ENCODE assay signal across 17 mouse cellular contexts in the genomic region with DNA sequence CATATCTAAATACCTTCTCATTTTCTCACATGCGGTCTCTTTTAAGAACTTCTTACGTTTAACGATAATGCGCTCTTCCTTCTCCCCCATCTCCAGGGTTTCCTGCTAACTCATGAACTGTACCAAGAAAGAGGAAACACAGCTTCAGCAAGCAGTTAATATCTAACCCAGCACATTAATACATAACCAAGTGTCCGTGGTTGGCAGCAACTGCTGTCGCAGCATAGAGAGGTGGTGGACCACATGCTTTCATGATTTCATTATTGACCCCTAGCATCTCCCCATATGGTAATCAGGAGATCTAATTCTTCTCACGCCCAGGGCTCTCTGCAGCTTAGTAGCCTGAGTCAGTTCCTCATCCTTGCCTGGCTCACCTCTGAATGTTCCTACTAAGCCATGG. TPM values are rescaled to one million over a fixed set of nuclear protein-coding genes. Genes with fewer than 3 reads are reported as not detected.
DNase-seq lines count a peak whose midpoint lies in the region; ATAC-seq lines count a peak whose summit lies in the region.
"Had no signal": no experiment of that assay in that cellular context is flagged by ENCODE, and none has a peak within 500 bp of the region (broad histone marks: within the 10 kb centered on the region; RNA-seq: fewer than 3 reads in every experiment).

No protein-coding gene starts in this region.

- peak overlapping the region; percentile 82 for H3K27ac ChIP-seq in kidney, embryonic 16.5 days (ENCODE audit: low read length)
- H3K27ac ChIP-seq in stomach, embryonic 15.5 days: no peak overlapping the region
- H3K27ac ChIP-seq: hindbrain, embryonic 14.5 days; limb, embryonic 12.5 days had no signal

- peaks cover 20% of the 10 kb centered on the region for H3K36me3 ChIP-seq in kidney, embryonic 16.5 days (ENCODE audit: insufficient read depth, low read length)
- H3K36me3 ChIP-seq in stomach, embryonic 15.5 days: peaks cover 13% of the 10 kb centered on the region

- 0 out of 2 replicates have a peak, but pooled peaks cover 10% of the 10 kb centered on the region for H3K4me1 ChIP-seq in kidney, embryonic 16.5 days (ENCODE audit: insufficient read depth, low read length)
- no peaks in the 10 kb centered on the region; the same call in 1 of the 2 replicates for H3K4me1 ChIP-seq in stomach, embryonic 15.5 days
- H3K4me1 ChIP-seq: limb, embryonic 12.5 days had no signal

- peak; percentile 72 for ATAC-seq in granulocyte monocyte progenitor cell, adult 5-6 weeks (replicated peaks; ENCODE audit: poor library complexity, severe bottlenecking)
- peak; percentile 75 for ATAC-seq in kidney, embryonic 16.5 days (ENCODE audit: low FRiP score, low TSS enrichment)
- peak; percentile 43; the same call in 1 of the 2 replicates for ATAC-seq in stomach, embryonic 15.5 days (ENCODE audit: insufficient read depth, low FRiP score, low read depth)

- no peak overlapping the region for H3K4me2 ChIP-seq in kidney, embryonic 16.5 days (replicated peaks; ENCODE audit: low read depth, low read length)
- no peak overlapping the region for H3K4me2 ChIP-seq in stomach, embryonic 15.5 days
- H3K4me2 ChIP-seq: heart, embryonic 12.5 days; hindbrain, embryonic 14.5 days; limb, embryonic 12.5 days had no signal

- H3K4me3 ChIP-seq in kidney, embryonic 16.5 days (ENCODE audit: low read length): no peak overlapping the region
- no peak overlapping the region for H3K4me3 ChIP-seq in stomach, embryonic 15.5 days (replicated peaks)
- H3K4me3 ChIP-seq: heart, embryonic 12.5 days; limb, embryonic 12.5 days had no signal

- H3K9me3 ChIP-seq in kidney, embryonic 16.5 days (ENCODE audit: low read length): no peaks in the 10 kb centered on the region
- no peaks in the 10 kb centered on the region for H3K9me3 ChIP-seq in stomach, embryonic 15.5 days
- H3K9me3 ChIP-seq: heart, embryonic 12.5 days; limb, embryonic 12.5 days had no signal

- no peak overlapping the region for H3K9ac ChIP-seq in kidney, embryonic 16.5 days (replicated peaks; ENCODE audit: low read length)
- no peak overlapping the region for H3K9ac ChIP-seq in stomach, embryonic 15.5 days
- H3K9ac ChIP-seq: heart, embryonic 12.5 days; hindbrain, embryonic 14.5 days; limb, embryonic 12.5 days had no signal

- 59% methylated on average over 7 of the region's 7 CpGs for WGBS in kidney, embryonic 16.5 days
- WGBS in stomach, embryonic 15.5 days: 75% methylated on average over 7 of the region's 7 CpGs

- peak; percentile 65 for DNase-seq in kidney, adult 11 months
- no peak for DNase-seq in kidney, postnatal 10 days
- no peak for DNase-seq in left cerebral cortex, adult 8-10 months (ENCODE audit: low spot score in 2 of 2)
- DNase-seq in cerebellum, adult 11-12 months: no peak
- DNase-seq in right cerebral cortex, postnatal 4 days: no peak
- DNase-seq: B cell, adult 2 months; thymus, adult 18-20 months had no signal

- no peaks in the 10 kb centered on the region for H3K27me3 ChIP-seq in kidney, embryonic 16.5 days (ENCODE audit: insufficient read depth, low read length)
- H3K27me3 ChIP-seq in stomach, embryonic 15.5 days (replicated peaks): no peaks in the 10 kb centered on the region
- H3K27me3 ChIP-seq: heart, embryonic 12.5 days; limb, embryonic 12.5 days had no signal

RNA-seq across cellular contexts. Expression of a gene that starts 10.0 kb away (rescaled TPM):
- not detected in 2 replicates for total RNA-seq in granulocyte monocyte progenitor cell, adult 5-6 weeks (2014; fragmentation: Nextera tagmentation)
- total RNA-seq in granulocyte monocyte progenitor cell, adult 5-6 weeks (2017): not detected in 2 replicates
- polyA plus RNA-seq in kidney, embryonic 16.5 days (2015; fragmentation: Nextera tagmentation; extraction: Ambion mirVana): 0.37 and 0.45 TPM in 2 replicates
- polyA plus RNA-seq in stomach, embryonic 15.5 days (2015; fragmentation: Nextera tagmentation; extraction: Ambion mirVana): not detected in 2 replicates
- not detected for total RNA-seq in left cerebral cortex, adult 8-10 months (2022)
- total RNA-seq: adrenal gland, adult 18-20 months; layer of hippocampus, postnatal 10 days; midbrain, postnatal 0 days had no signal
- polyA plus RNA-seq: heart, embryonic 12.5 days; hindbrain, embryonic 14.5 days; limb, embryonic 12.5 days; midbrain, postnatal 0 days; spleen, adult 2 months had no signal

RNA-seq across cellular contexts. Expression of a gene that starts 50.9 kb away (rescaled TPM):
- total RNA-seq in granulocyte monocyte progenitor cell, adult 5-6 weeks (2014; fragmentation: Nextera tagmentation): not detected in 2 replicates
- not detected in 2 replicates for total RNA-seq in granulocyte monocyte progenitor cell, adult 5-6 weeks (2017)
- polyA plus RNA-seq in kidney, embryonic 16.5 days (2015; fragmentation: Nextera tagmentation; extraction: Ambion mirVana): 0.10 and 0.37 TPM in 2 replicates
- 0.49 and 0.68 TPM in 2 replicates for polyA plus RNA-seq in stomach, embryonic 15.5 days (2015; fragmentation: Nextera tagmentation; extraction: Ambion mirVana)
- 1 to 10 TPM in 1 of 4 experiments, under 1 TPM in 3; 0.53 to 1.1 (median 0.83) TPM for total RNA-seq in left cerebral cortex, adult 8-10 months (2022)
- total RNA-seq: adrenal gland, adult 18-20 months had no signal
- polyA plus RNA-seq: heart, embryonic 12.5 days; limb, embryonic 12.5 days had no signal
